ENCODE assay signal across 23 mouse cellular contexts in the genomic region with DNA sequence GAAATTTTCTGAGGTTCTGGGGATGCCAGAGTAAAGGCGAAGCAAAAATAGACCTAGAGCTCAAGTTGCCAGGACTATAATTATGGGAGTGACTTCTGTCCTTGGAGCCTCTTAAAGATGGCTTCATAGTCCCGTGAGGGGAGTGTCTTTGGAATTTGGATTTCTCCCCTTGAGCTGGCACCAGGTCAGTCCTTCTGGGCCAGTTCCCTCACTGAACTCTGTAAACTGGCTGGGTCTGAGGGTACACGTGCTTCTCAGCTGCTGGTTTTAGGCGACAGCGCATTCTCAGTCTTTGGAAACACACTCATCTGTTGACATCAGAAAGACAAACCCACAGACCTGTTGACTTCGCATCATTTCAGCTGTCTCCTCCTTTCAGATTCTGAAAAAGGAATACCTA.
DNase-seq lines count a peak whose midpoint lies in the region; ATAC-seq and TF ChIP-seq lines count a peak whose summit lies in the region.
"Had no signal": no experiment of that assay in that cellular context is flagged by ENCODE, and none has a peak within 500 bp of the region (broad histone marks: within the 10 kb centered on the region; RNA-seq: fewer than 3 reads in every experiment).

No protein-coding gene starts in this region.

- no peak for ATAC-seq in hindbrain, embryonic 16.5 days
- no peak for ATAC-seq in forebrain, embryonic 16.5 days
- ATAC-seq: forebrain, embryonic 14.5 days had no signal

- WGBS in hindbrain, embryonic 16.5 days: 91% methylated on average over 6 of the region's 6 CpGs
- WGBS in forebrain, embryonic 16.5 days: 90% methylated on average over 6 of the region's 6 CpGs

- no peak overlapping the region for H3K4me2 ChIP-seq in hindbrain, embryonic 16.5 days (ENCODE audit: low read length)
- H3K4me2 ChIP-seq in forebrain, embryonic 16.5 days (ENCODE audit: low read length): no peak overlapping the region
- H3K4me2 ChIP-seq: embryonic facial prominence, embryonic 13.5 days; embryonic facial prominence, embryonic 15.5 days; forebrain, embryonic 12.5 days had no signal

- intact Hi-C loops in gastrocnemius, adult 2 months (cut with DNase I): loop anchor here (5.0 kb wide), 1 partner anchor 154 kb away; no protein-coding TSS in a partner anchor
- intact Hi-C loops in gastrocnemius, postnatal 14 days (cut with DNase I; ENCODE audit: low total_unique reads): no loop called here

- H3K9me3 ChIP-seq in hindbrain, embryonic 16.5 days (ENCODE audit: control insufficient read depth, low read length): no peaks in the 10 kb centered on the region
- no peaks in the 10 kb centered on the region for H3K9me3 ChIP-seq in forebrain, embryonic 16.5 days (ENCODE audit: control insufficient read depth, low read length)
- H3K9me3 ChIP-seq: embryonic facial prominence, embryonic 13.5 days; embryonic facial prominence, embryonic 15.5 days; forebrain, embryonic 10.5 days; forebrain, embryonic 12.5 days had no signal

- H3K4me3 ChIP-seq in gastrocnemius, adult 2 months: no peak overlapping the region
- H3K4me3 ChIP-seq in hindbrain, embryonic 16.5 days (ENCODE audit: low read length): no peak overlapping the region
- H3K4me3 ChIP-seq in forebrain, embryonic 16.5 days (replicated peaks; ENCODE audit: low read length): no peak overlapping the region
- H3K4me3 ChIP-seq: embryonic facial prominence, embryonic 13.5 days; embryonic facial prominence, embryonic 15.5 days; erythroblast, embryonic 14.5 days; forebrain, embryonic 10.5 days; forebrain, embryonic 12.5 days had no signal

- DNase-seq in gastrocnemius, adult 2 months: peak; percentile 66
- DNase-seq in gastrocnemius, postnatal 10 days: no peak
- peak; percentile 12 to 13 for DNase-seq in gastrocnemius, adult 8-10 months (ENCODE audit: low spot score in 2 of 2)
- peak; percentile 12 for DNase-seq in gastrocnemius, postnatal 14 days
- DNase-seq in skeletal muscle tissue, adult 2 months (ENCODE audit: low read depth, low spot score): peak; percentile 43
- DNase-seq: adrenal gland, adult 2 months; adrenal gland, postnatal 10 days; adrenal gland, postnatal 25 days; cerebellum, adult 11 months; cerebellum, adult 18-20 months; cerebellum, adult 8-10 months; cerebellum, adult 9-11 months; cerebellum, postnatal 14 days; cerebellum, postnatal 36 days; embryo, embryonic 11 days had no signal

- no peaks in the 10 kb centered on the region for H3K36me3 ChIP-seq in hindbrain, embryonic 16.5 days (ENCODE audit: control insufficient read depth, insufficient read depth, low read length)
- no peaks in the 10 kb centered on the region for H3K36me3 ChIP-seq in forebrain, embryonic 16.5 days (ENCODE audit: control insufficient read depth, insufficient read depth)
- H3K36me3 ChIP-seq: embryonic facial prominence, embryonic 13.5 days; embryonic facial prominence, embryonic 15.5 days; forebrain, embryonic 10.5 days; forebrain, embryonic 12.5 days had no signal

- H3K9ac ChIP-seq in hindbrain, embryonic 16.5 days (ENCODE audit: low read depth, low read length): no peak overlapping the region
- H3K9ac ChIP-seq in forebrain, embryonic 16.5 days (replicated peaks; ENCODE audit: low read depth, low read length): no peak overlapping the region
- H3K9ac ChIP-seq: embryonic facial prominence, embryonic 13.5 days; embryonic facial prominence, embryonic 15.5 days; forebrain, embryonic 12.5 days had no signal

- H3K27me3 ChIP-seq in hindbrain, embryonic 16.5 days (replicated peaks; ENCODE audit: control insufficient read depth, insufficient read depth, low read length): no peaks in the 10 kb centered on the region
- no peaks in the 10 kb centered on the region for H3K27me3 ChIP-seq in forebrain, embryonic 16.5 days (replicated peaks; ENCODE audit: control insufficient read depth, insufficient read depth, low read length)
- H3K27me3 ChIP-seq: embryonic facial prominence, embryonic 13.5 days; embryonic facial prominence, embryonic 15.5 days; forebrain, embryonic 12.5 days had no signal

- H3K27ac ChIP-seq in gastrocnemius, adult 2 months: peak overlapping the region; percentile 68
- no peak overlapping the region for H3K27ac ChIP-seq in hindbrain, embryonic 16.5 days (ENCODE audit: low read depth, low read length)
- no peak overlapping the region for H3K27ac ChIP-seq in forebrain, embryonic 16.5 days (ENCODE audit: low read length)
- H3K27ac ChIP-seq: embryonic facial prominence, embryonic 13.5 days; embryonic facial prominence, embryonic 15.5 days; forebrain, embryonic 10.5 days; forebrain, embryonic 12.5 days had no signal

- no peaks in the 10 kb centered on the region for H3K4me1 ChIP-seq in hindbrain, embryonic 16.5 days (ENCODE audit: control insufficient read depth, insufficient read depth, low read depth, low read length)
- no peaks in the 10 kb centered on the region for H3K4me1 ChIP-seq in forebrain, embryonic 16.5 days (replicated peaks; ENCODE audit: control insufficient read depth, insufficient read depth, low read length)
- H3K4me1 ChIP-seq: embryonic facial prominence, embryonic 13.5 days; embryonic facial prominence, embryonic 15.5 days; forebrain, embryonic 10.5 days; forebrain, embryonic 12.5 days had no signal

- TF ChIP-seq CTCF in gastrocnemius, adult 2 months (IDR thresholded peaks at IDR 0.05): no peak
